Mouse (Mus musculus): ENCODE data around the gene Srf.

GRCm38 (mm10) chr17:46511059-46511710, 44.8 kb downstream of the Srf start:
- TF ChIP-seq CTCF (IDR thresholded peaks at IDR 0.05; ENCODE audit: low read depth) = peak; percentile 63
- TF ChIP-seq EP300 (IDR thresholded peaks at IDR 0.05; ENCODE audit: low read depth) = no peak

All from liver, postnatal 0 days (tissue).